Mouse (Mus musculus): ENCODE results near the gene Ttll8.

DNA sequence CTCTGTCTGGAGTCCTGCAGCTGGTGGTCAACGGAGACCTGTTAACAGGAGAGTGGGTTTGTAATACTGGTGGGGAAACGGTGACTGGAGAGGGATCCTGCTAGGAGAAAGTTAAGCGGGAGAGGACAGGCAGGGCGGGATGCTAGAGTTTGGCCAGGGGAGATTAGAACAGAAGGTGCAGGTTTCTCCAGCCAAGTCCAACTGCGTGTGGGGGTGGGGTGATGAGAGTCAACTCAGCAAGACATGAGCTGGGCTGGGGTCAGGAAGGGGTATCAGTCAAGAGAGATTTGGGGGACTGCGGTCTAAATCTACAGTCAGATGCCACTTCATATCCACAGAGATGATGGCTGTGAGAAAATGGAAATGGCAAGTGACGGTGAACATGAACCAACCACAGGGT, 109.3 kb downstream of the Ttll8 start:
- TF ChIP-seq POLR2A (IDR thresholded peaks at IDR 0.05; ENCODE audit: low read depth, low read length) (no peak), CTCF (conservative IDR thresholded peaks at IDR 0.05; ENCODE audit: insufficient read depth, insufficient read length, low read depth, low read length) (no peak)

All from kidney, adult 2 months (tissue).